Mouse (Mus musculus): Measurements from ENCODE around the gene Cd4. TPM values are rescaled to one million over a fixed set of nuclear protein-coding genes. Genes with fewer than 3 reads are reported as not detected.

Gene Cd4
- total and polyA plus RNA-seq, 3 experiments, result 0.26 to 1.6 (median 0.34) TPM

DNA sequence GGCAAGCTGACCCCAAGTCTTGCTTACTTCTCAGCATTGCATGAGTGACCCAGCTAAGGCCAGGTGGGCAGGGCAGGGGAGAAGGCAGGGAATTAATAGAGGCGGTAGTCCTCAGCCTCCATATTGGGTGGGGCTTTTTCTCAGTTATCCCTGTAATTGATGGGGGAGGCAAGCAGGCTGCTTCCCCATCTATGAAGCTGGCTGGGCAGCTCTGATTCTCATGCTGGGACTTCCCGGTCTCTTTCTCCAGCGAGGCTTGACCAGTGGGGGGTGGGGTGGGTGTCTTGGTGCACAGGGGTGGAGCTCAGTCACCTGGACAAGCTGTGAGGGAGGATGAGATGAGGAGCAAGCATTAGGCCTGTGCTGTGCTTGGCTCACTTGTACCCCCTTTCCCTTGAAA is 26.2 kb downstream of the Cd4 start (continued):
- peak; percentile 29; the same call in 1 of the 2 replicates for TF ChIP-seq ELF1 (IDR thresholded peaks at IDR 0.05; ENCODE audit: low read depth, low read length)

DNA sequence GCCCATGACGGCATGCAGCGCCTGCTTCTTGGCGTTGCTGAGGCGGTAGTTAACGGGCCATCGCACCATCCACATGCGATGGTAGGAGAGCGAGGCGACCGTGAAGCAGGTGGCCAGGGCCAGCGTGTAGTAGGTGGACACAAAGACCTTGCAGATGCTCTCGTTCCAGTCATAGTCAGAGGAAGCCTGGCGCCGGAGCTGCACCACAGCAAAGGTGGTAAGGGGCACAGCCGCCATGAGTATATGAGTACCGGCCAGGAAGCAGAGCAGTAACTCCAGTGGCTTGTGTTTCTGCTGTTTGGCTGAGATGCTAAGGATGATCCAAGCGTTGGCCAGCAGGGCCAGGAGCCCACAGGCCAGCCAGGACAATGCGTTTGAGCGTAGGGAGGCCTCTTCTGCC is 26.8 kb downstream of the Cd4 start:
- Histone ChIP-seq H3K9ac (ENCODE audit: insufficient read depth, low read depth) (no peak overlapping the region), H3K27me3 (replicated peaks) (peaks cover 22% of the 10 kb centered on the region), H3K4me3 (replicated peaks in 1 of 3; ENCODE audit: low read depth in 2 of 3, low read length in 2 of 3, poor library complexity in 1 of 3) (no peak overlapping the region), H3K4me2 (ENCODE audit: insufficient read depth, low read depth, poor library complexity, severe bottlenecking) (no peak overlapping the region), H3K27ac (ENCODE audit: insufficient read depth, low read depth) (no peak overlapping the region), H3K9me3 (replicated peaks; ENCODE audit: low read length) (no peaks in the 10 kb centered on the region), H3K4me1 (ENCODE audit: control insufficient read depth in 1 of 2, insufficient read depth in 2 of 2) (peaks cover 29 to 34% of the 10 kb centered on the region in 2 experiments), H3K79me2 (replicated peaks; ENCODE audit: control insufficient read depth, extremely low read depth, insufficient read depth, poor library complexity, severe bottlenecking) (no peaks in the 10 kb centered on the region), H3K36me3 (replicated peaks in 1 of 2; ENCODE audit: control insufficient read depth in 1 of 2, insufficient read depth in 1 of 2, low read length in 1 of 2) (no peaks in the 10 kb centered on the region)
- TF ChIP-seq NRF1 (IDR thresholded peaks at IDR 0.05; ENCODE audit: low read depth, low read length), result no peak
- no peak for TF ChIP-seq RAD21 (IDR thresholded peaks at IDR 0.05; ENCODE audit: low read depth, low read length)
- TF ChIP-seq KAT2A (IDR thresholded peaks at IDR 0.05; ENCODE audit: insufficient replicate concordance, low read length), result no peak
- TF ChIP-seq MXI1 (IDR thresholded peaks at IDR 0.05; ENCODE audit: low read depth, low read length), result no peak
- TF ChIP-seq CHD2 (IDR thresholded peaks at IDR 0.05; ENCODE audit: low read length), result no peak
- TF ChIP-seq GABPA (IDR thresholded peaks at IDR 0.05; ENCODE audit: insufficient replicate concordance, low read depth, low read length), result no peak
- TF ChIP-seq MAX (IDR thresholded peaks at IDR 0.05; ENCODE audit: low read length), result no peak
- TF ChIP-seq USF2 (conservative IDR thresholded peaks at IDR 0.05; ENCODE audit: low read depth, low read length), result no peak
- TF ChIP-seq MAZ (IDR thresholded peaks at IDR 0.05; ENCODE audit: low read depth, low read length), result no peak
- TF ChIP-seq ELF1 (IDR thresholded peaks at IDR 0.05; ENCODE audit: low read depth, low read length), result no peak
- TF ChIP-seq TCF12 (IDR thresholded peaks at IDR 0.05; ENCODE audit: low read depth, low read length), result no peak
- no peak for TF ChIP-seq SMC3 (IDR thresholded peaks at IDR 0.05; ENCODE audit: low read depth, low read length)
- in situ Hi-C loops (cut with MboI; ENCODE audit: low pct_ligation_motif_present, low pct_unique_long_range_greater_than_20kb, low sequenced_read_pairs), result loop anchor here (25.0 kb wide), 1 partner anchor 176 kb away; the partner anchor contains the start of genes Acrbp and Ing4
- dilution Hi-C loops (cut with MboI; ENCODE audit: extremely low pct_ligation_motif_present, extremely low pct_unique_long_range_greater_than_20kb, low sequenced_read_pairs), result no loop called here
- DNase-seq (ENCODE audit: extremely low read depth), result no peak

- Histone ChIP-seq H3K9ac (ENCODE audit: insufficient read depth, low read depth) (no peak overlapping the region), H3K27ac (ENCODE audit: insufficient read depth, low read depth) (no peak overlapping the region), H3K4me3 (replicated peaks in 1 of 3; ENCODE audit: low read depth in 2 of 3, low read length in 2 of 3, poor library complexity in 1 of 3) (no peak overlapping the region), H3K9me3 (replicated peaks; ENCODE audit: low read length) (no peaks in the 10 kb centered on the region), H3K27me3 (replicated peaks) (peaks cover 27% of the 10 kb centered on the region), H3K4me1 (ENCODE audit: control insufficient read depth in 1 of 2, insufficient read depth in 2 of 2) (peaks cover 32 to 34% of the 10 kb centered on the region in 2 experiments), H3K36me3 (replicated peaks in 1 of 2; ENCODE audit: control insufficient read depth in 1 of 2, insufficient read depth in 1 of 2, low read length in 1 of 2) (no peaks in the 10 kb centered on the region), H3K79me2 (replicated peaks; ENCODE audit: control insufficient read depth, extremely low read depth, insufficient read depth, poor library complexity, severe bottlenecking) (no peaks in the 10 kb centered on the region), H3K4me2 (ENCODE audit: insufficient read depth, low read depth, poor library complexity, severe bottlenecking) (no peak overlapping the region)
- dilution Hi-C loops (cut with MboI; ENCODE audit: extremely low pct_ligation_motif_present, extremely low pct_unique_long_range_greater_than_20kb, low sequenced_read_pairs), result no loop called here
- in situ Hi-C loops (cut with MboI; ENCODE audit: low pct_ligation_motif_present, low pct_unique_long_range_greater_than_20kb, low sequenced_read_pairs), result loop anchor here (25.0 kb wide), 1 partner anchor 177 kb away; the partner anchor contains the start of genes Acrbp and Ing4
- TF ChIP-seq ZKSCAN1 (IDR thresholded peaks at IDR 0.05; ENCODE audit: borderline replicate concordance, low read depth, low read length), result no peak
- TF ChIP-seq PAX5 (IDR thresholded peaks at IDR 0.05; ENCODE audit: low read length), result no peak
- no peak for DNase-seq (ENCODE audit: extremely low read depth)
Measured at GRCm38 (mm10) chr6:124860511-124860910, 27.5 kb downstream of the Cd4 start.
